Mouse (Mus musculus): ENCODE measurements around the gene Rrh.

- no peak for TF ChIP-seq POLR2A (IDR thresholded peaks at IDR 0.05; ENCODE audit: extremely low read depth, insufficient read depth, low read length)
- TF ChIP-seq CTCF (IDR thresholded peaks at IDR 0.05; ENCODE audit: low read depth, low read length): peak; percentile 15; the same call in 1 of the 2 replicates
Observed at GRCm38 (mm10) chr3:129823293-129823692, 906 bp upstream of the Rrh start.
